Mouse (Mus musculus) G1E (cell line): ENCODE measurements at regions not wholly inside any gene's neighbourhood (a gene's known extent, or its start where the extent isn't known, plus 50 kb on each side); places are given as distances from the start of the nearest gene placed in this dataset.

Source experiments
- CTCF ChIP-seq: IDR thresholded peaks from 2 replicates; pipeline ENCODE4 v1.5.1; 2012; ENCODE audit warnings: low read depth, low read length, inconsistent platforms, mixed read lengths
- GATA1 ChIP-seq: IDR thresholded peaks from 2 replicates; pipeline ENCODE4 v1.6.1; 2012; ENCODE audit warnings: borderline replicate concordance, low read length, inconsistent platforms, mixed read lengths
- GATA2 ChIP-seq: IDR thresholded peaks from 2 replicates; pipeline ENCODE4 v1.6.1; 2012; ENCODE audit warnings: low read depth, low read length, inconsistent platforms, borderline replicate concordance
- POLR2AphosphoS5 ChIP-seq: IDR thresholded peaks from 2 replicates; pipeline ENCODE4 v1.6.1; 2012; ENCODE audit warnings: low read depth, low read length, inconsistent platforms; ENCODE audit not compliant: insufficient replicate concordance

DNA sequence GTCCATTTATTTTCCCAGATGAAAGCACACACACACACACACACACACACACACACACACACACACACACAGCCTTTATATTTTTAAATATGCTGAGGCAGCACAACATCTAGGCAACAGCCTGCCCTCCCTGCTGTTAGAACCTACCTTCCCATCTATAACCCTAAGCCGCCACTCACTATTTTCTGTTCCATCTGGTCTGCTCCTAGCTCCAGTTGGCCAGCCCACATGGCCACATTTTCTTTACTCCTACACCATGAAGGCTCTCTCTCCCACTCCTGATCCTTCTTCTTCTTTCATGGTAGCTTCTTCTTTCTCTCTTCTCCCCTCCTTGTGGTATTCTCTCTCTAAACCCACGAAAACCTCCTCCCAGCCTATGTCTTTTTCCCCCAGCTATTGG, 834.6 kb upstream of the Lrrc4c start:
- TF ChIP-seq POLR2AphosphoS5 (no peak), GATA1 (no peak), CTCF (no peak), GATA2 (no peak)
